Mouse (Mus musculus): ENCODE results near the gene Dthd1.

- TF ChIP-seq FLI1 (IDR thresholded peaks at IDR 0.05; ENCODE audit: low read length), result no peak
- no peak for TF ChIP-seq GATA1 (IDR thresholded peaks at IDR 0.05; ENCODE audit: borderline replicate concordance, low read length)
Measured at GRCm38 (mm10) chr5:62765784-62766701, 47.6 kb upstream of the Dthd1 start, which contains the start of gene Arap2.
